Mouse (Mus musculus) midbrain, embryonic 11.5 days (tissue): ENCODE data around the gene Patj. TPM values are rescaled to one million over a fixed set of nuclear protein-coding genes. Genes with fewer than 3 reads are reported as not detected.

ENCODE experiments used
- ATAC-seq: fragments of 200-750 bp; cut with Nextera tagmentation; 2 replicates; pipeline ENCODE4 v1.8.0; 2017; ENCODE audit warnings: moderate TSS enrichment, moderate library complexity; ENCODE audit not compliant: low FRiP score
- DNase-seq: peaks from one replicate; pipeline ENCODE4 v3.0.0; 2015; ENCODE audit warnings: low spot score; ENCODE audit errors: missing footprints
- H3K27ac ChIP-seq: fragments of 300-500 bp; sonication (generic); 2 replicates; pipeline ENCODE4 v1.5.1; 2014; ENCODE audit warnings: low read depth, low read length
- H3K27me3 ChIP-seq: fragments of 300-500 bp; sonication (generic); 2 replicates; pipeline ENCODE4 v1.6.1; 2014; ENCODE audit warnings: mild to moderate bottlenecking, low read length, moderate library complexity, mixed read lengths; ENCODE audit not compliant: control insufficient read depth, insufficient read depth
- H3K36me3 ChIP-seq: fragments of 300-500 bp; sonication (generic); 2 replicates; pipeline ENCODE4 v1.6.1; 2014; ENCODE audit warnings: mild to moderate bottlenecking, low read length, moderate library complexity, mixed read lengths; ENCODE audit not compliant: control insufficient read depth, insufficient read depth
- H3K4me1 ChIP-seq: fragments of 300-500 bp; sonication (generic); 2 replicates; pipeline ENCODE4 v1.6.1; 2014; ENCODE audit warnings: low read length; ENCODE audit not compliant: control insufficient read depth, insufficient read depth
- H3K4me2 ChIP-seq: fragments of 300-500 bp; sonication (generic); 2 replicates; pipeline ENCODE4 v1.6.1; 2014; ENCODE audit warnings: mild to moderate bottlenecking, moderate library complexity
- H3K4me3 ChIP-seq: fragments of 300-500 bp; sonication (generic); 2 replicates; pipeline ENCODE4 v1.5.1; 2014; ENCODE audit warnings: low read depth, low read length
- H3K9ac ChIP-seq: fragments of 300-500 bp; sonication (generic); 2 replicates; pipeline ENCODE4 v1.6.1; 2014; ENCODE audit warnings: low read length
- H3K9me3 ChIP-seq: fragments of 300-500 bp; sonication (generic); 2 replicates; pipeline ENCODE4 v1.6.1; 2016; ENCODE audit warnings: low read length; ENCODE audit not compliant: control insufficient read depth
- WGBS: fragments of 180-500 bp; shearing (Covaris S2); extraction: QIAGEN DNeasy Blood & Tissue Kit; methylation state at CpG from one replicate; pipeline ENCODE4 v1.1.7; 2014; 5-methylcytosine and 5-hydroxymethylcytosine counted together
- polyA plus RNA-seq: library from polyadenylated mRNA; unstranded; fragments of >200 nt; fragmentation: Nextera tagmentation; extraction: Ambion mirVana; gene quantifications from 2 replicates; pipeline ENCODE4 v1.2.1, GENCODE M21; 2014

Gene Patj
- polyA plus RNA-seq, 1 experiment from 2014 or later = 7.4 TPM

- no peaks in the 10 kb centered on the region for H3K27me3 ChIP-seq
- H3K4me2 ChIP-seq = no peak overlapping the region
- no peak overlapping the region for H3K27ac ChIP-seq
- H3K9ac ChIP-seq = no peak overlapping the region
- H3K4me3 ChIP-seq = no peak overlapping the region
- WGBS = 75% methylated on average over 6 of the region's 6 CpGs
- H3K36me3 ChIP-seq = no peaks in the 10 kb centered on the region
- no peak for ATAC-seq
- no peaks in the 10 kb centered on the region for H3K9me3 ChIP-seq
- no peaks in the 10 kb centered on the region for H3K4me1 ChIP-seq
- no peak for DNase-seq
These were observed 203.8 kb downstream of the Patj start for GRCm38 (mm10) chr4:98599358-98599757.

- H3K27ac ChIP-seq = no peak overlapping the region
- no peak overlapping the region for H3K4me3 ChIP-seq
- DNase-seq (peak; percentile 75), ATAC-seq (no peak)
- H3K4me2 ChIP-seq = no peak overlapping the region
- H3K9ac ChIP-seq = no peak overlapping the region
- no peaks in the 10 kb centered on the region for H3K9me3 ChIP-seq
- H3K36me3 ChIP-seq = no peaks in the 10 kb centered on the region
- whole genome bisulfite sequencing = 72% methylated on average over 6 of the region's 6 CpGs
- no peaks in the 10 kb centered on the region for H3K4me1 ChIP-seq
- no peaks in the 10 kb centered on the region for H3K27me3 ChIP-seq
These were observed 207.5 kb downstream of the Patj start for GRCm38 (mm10) chr4:98603131-98603530.

GRCm38 (mm10) chr4:98610501-98610900 is 214.9 kb downstream of the Patj start:
- DNase-seq (no peak), ATAC-seq (no peak)
- H3K27me3 ChIP-seq = no peaks in the 10 kb centered on the region
- WGBS = 96% methylated on average over 2 of the region's 2 CpGs
- H3K9ac ChIP-seq = no peak overlapping the region
- no peaks in the 10 kb centered on the region for H3K4me1 ChIP-seq
- no peaks in the 10 kb centered on the region for H3K36me3 ChIP-seq
- no peaks in the 10 kb centered on the region for H3K9me3 ChIP-seq
- no peak overlapping the region for H3K4me3 ChIP-seq
- H3K4me2 ChIP-seq = no peak overlapping the region
- H3K27ac ChIP-seq = no peak overlapping the region

- ATAC-seq (no peak), DNase-seq (no peak)
- 97% methylated on average over 3 of the region's 3 CpGs for WGBS
- Histone ChIP-seq H3K9ac (no peak overlapping the region), H3K4me3 (no peak overlapping the region), H3K36me3 (no peaks in the 10 kb centered on the region), H3K27ac (no peak overlapping the region), H3K27me3 (no peaks in the 10 kb centered on the region), H3K9me3 (no peaks in the 10 kb centered on the region), H3K4me1 (no peaks in the 10 kb centered on the region), H3K4me2 (no peak overlapping the region)
These were observed 218.8 kb downstream of the Patj start for GRCm38 (mm10) chr4:98614395-98614794.

GRCm38 (mm10) chr4:98619199-98619598 is 223.6 kb downstream of the Patj start:
- H3K27me3 ChIP-seq = no peaks in the 10 kb centered on the region
- H3K9ac ChIP-seq = no peak overlapping the region
- no peak overlapping the region for H3K4me3 ChIP-seq
- no peaks in the 10 kb centered on the region for H3K36me3 ChIP-seq
- peaks cover 3% of the 10 kb centered on the region; the same call in 1 of the 2 replicates for H3K4me1 ChIP-seq
- no peak overlapping the region for H3K4me2 ChIP-seq
- DNase-seq (no peak), ATAC-seq (no peak)
- no peaks in the 10 kb centered on the region for H3K9me3 ChIP-seq
- WGBS = 89% methylated on average over 6 of the region's 6 CpGs
- no peak overlapping the region for H3K27ac ChIP-seq

GRCm38 (mm10) chr4:98620986-98621784 is 225.6 kb downstream of the Patj start:
- Histone ChIP-seq H3K4me1 (peaks cover 3% of the 10 kb centered on the region; the same call in 1 of the 2 replicates), H3K27me3 (no peaks in the 10 kb centered on the region), H3K27ac (no peak overlapping the region), H3K9me3 (no peaks in the 10 kb centered on the region), H3K4me2 (no peak overlapping the region), H3K9ac (no peak overlapping the region), H3K4me3 (no peak overlapping the region), H3K36me3 (no peaks in the 10 kb centered on the region)
- no peak for ATAC-seq
- peak; percentile 69 for DNase-seq
- 81% methylated on average over 9 of the region's 9 CpGs for WGBS

GRCm38 (mm10) chr4:98622180-98622579 is 226.6 kb downstream of the Patj start:
- H3K4me2 ChIP-seq = no peak overlapping the region
- ATAC-seq (no peak), DNase-seq (no peak)
- no peak overlapping the region for H3K4me3 ChIP-seq
- H3K9ac ChIP-seq = no peak overlapping the region
- no peak overlapping the region for H3K27ac ChIP-seq
- no peaks in the 10 kb centered on the region for H3K36me3 ChIP-seq
- H3K4me1 ChIP-seq = peaks cover 3% of the 10 kb centered on the region; the same call in 1 of the 2 replicates
- H3K27me3 ChIP-seq = no peaks in the 10 kb centered on the region
- 82% methylated on average over 1 of the region's 1 CpGs for WGBS
- H3K9me3 ChIP-seq = no peaks in the 10 kb centered on the region

- no peak overlapping the region for H3K4me2 ChIP-seq
- no peaks in the 10 kb centered on the region for H3K9me3 ChIP-seq
- peak; percentile 67 for ATAC-seq
- no peak overlapping the region for H3K4me3 ChIP-seq
- DNase-seq = no peak
- peak overlapping the region; percentile 22; the same call in 1 of the 2 replicates for H3K27ac ChIP-seq
- peaks cover 3% of the 10 kb centered on the region; the same call in 1 of the 2 replicates for H3K4me1 ChIP-seq
- no peaks in the 10 kb centered on the region for H3K27me3 ChIP-seq
- no peak overlapping the region for H3K9ac ChIP-seq
- no peaks in the 10 kb centered on the region for H3K36me3 ChIP-seq
- WGBS = 54% methylated on average over 3 of the region's 3 CpGs
These were observed 227.6 kb downstream of the Patj start for GRCm38 (mm10) chr4:98622996-98623673.

- Histone ChIP-seq H3K36me3 (no peaks in the 10 kb centered on the region), H3K9ac (no peak overlapping the region), H3K4me1 (no peaks in the 10 kb centered on the region), H3K27me3 (no peaks in the 10 kb centered on the region), H3K4me3 (no peak overlapping the region), H3K4me2 (no peak overlapping the region), H3K9me3 (no peaks in the 10 kb centered on the region), H3K27ac (no peak overlapping the region)
- DNase-seq = no peak
- WGBS = 88% methylated on average over 6 of the region's 6 CpGs
- no peak for ATAC-seq
These were observed 232.7 kb downstream of the Patj start for GRCm38 (mm10) chr4:98628286-98628685.
